Mouse (Mus musculus) spleen, adult 2 months (tissue): ENCODE measurements around the gene Lhfpl2. TPM values are rescaled to one million over a fixed set of nuclear protein-coding genes. Genes with fewer than 3 reads are reported as not detected.

Experiments
- DNase-seq, 2 experiments: peaks; one replicate each; pipeline versions ENCODE4 v3.0.0 to v3.0.0-alpha.2; 2012 to 2021; ENCODE audit warnings: low spot score in 2 of 2, low read depth in 1 of 2
- H3K27ac ChIP-seq: fragments of 200-500 bp; 2 replicates; pipeline ENCODE4 v1.5.1; 2012; ENCODE audit warnings: low read length, inconsistent platforms; ENCODE audit not compliant: insufficient read depth
- H3K27me3 ChIP-seq: fragments of 200-500 bp; 2 replicates; pipeline ENCODE4 v1.6.1; 2012; ENCODE audit warnings: mild to moderate bottlenecking, moderate library complexity, low read length, inconsistent platforms; ENCODE audit not compliant: control insufficient read depth, insufficient read depth
- H3K36me3 ChIP-seq: fragments of 200-500 bp; 2 replicates; pipeline ENCODE4 v1.6.1; 2012; ENCODE audit warnings: mild to moderate bottlenecking, low read length, inconsistent platforms; ENCODE audit not compliant: control insufficient read depth, insufficient read depth
- H3K4me1 ChIP-seq: fragments of 200-500 bp; 2 replicates; pipeline ENCODE4 v1.6.1; 2011; ENCODE audit warnings: inconsistent platforms; ENCODE audit not compliant: control insufficient read depth, insufficient read depth, insufficient read length
- H3K4me3 ChIP-seq: fragments of 200-500 bp; 2 replicates; pipeline ENCODE4 v1.5.1; 2011; ENCODE audit warnings: mild to moderate bottlenecking, inconsistent platforms; ENCODE audit not compliant: insufficient read depth, insufficient read length; ENCODE audit errors: extremely low read depth
- CTCF ChIP-seq: fragments of 200-500 bp; IDR thresholded peaks from 2 replicates; pipeline ENCODE4 v1.5.1; 2011; ENCODE audit warnings: mild to moderate bottlenecking, inconsistent platforms; ENCODE audit not compliant: insufficient read depth, insufficient read length, insufficient replicate concordance; ENCODE audit errors: extremely low read depth
- POLR2A ChIP-seq: fragments of 200-500 bp; IDR thresholded peaks from 2 replicates; pipeline ENCODE4 v1.6.1; 2011; ENCODE audit warnings: low read depth, low read length, inconsistent platforms
- WGBS: fragments of 180-500 bp; shearing (Covaris S2); methylation state at CpG from one replicate; pipeline ENCODE4 v1.1.7; 2018; 5-methylcytosine and 5-hydroxymethylcytosine counted together
- polyA plus RNA-seq: library from polyadenylated mRNA; depleted of rRNA; stranded (reverse); fragments of >200 nt; gene quantifications from 2 replicates; pipeline ENCODE4 v1.2.3, GENCODE M21; 2012

The Lhfpl2 gene
- polyA plus RNA-seq, 1 experiment: 4.8 TPM

DNA sequence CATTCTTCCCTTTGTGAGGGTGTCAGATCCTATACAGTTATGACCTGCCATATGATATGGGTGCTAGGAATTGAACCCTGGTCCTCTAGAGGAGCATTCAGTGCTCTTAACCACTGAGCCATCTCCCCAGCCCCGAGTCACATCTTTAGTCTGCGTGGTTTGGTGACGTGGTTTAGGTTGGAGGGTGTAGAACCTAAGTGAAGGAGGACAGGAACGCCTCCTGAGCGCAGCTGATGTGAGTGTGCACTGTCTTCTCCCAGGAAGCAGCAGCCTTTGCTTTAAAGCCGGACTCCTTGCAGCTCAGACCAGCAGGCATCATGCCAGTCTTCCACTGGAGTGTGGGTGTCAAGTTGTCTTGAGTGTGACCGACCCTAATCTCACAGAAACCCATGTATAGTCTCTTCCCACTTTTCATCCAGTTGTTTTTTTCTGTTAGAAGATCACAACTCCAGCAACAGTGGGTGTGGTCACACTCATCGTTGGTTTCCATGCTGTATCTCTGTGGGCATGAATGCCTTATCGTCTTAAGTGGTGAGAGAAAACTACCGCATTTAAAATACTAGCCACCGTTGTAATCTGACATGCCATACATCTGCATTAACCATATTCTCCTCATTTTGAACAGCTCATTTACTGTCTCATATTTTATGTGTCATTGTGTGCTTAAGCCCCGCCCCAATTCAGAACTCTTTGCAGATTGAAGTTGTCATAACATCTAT, 28.7 kb downstream of the Lhfpl2 start:
- no peak overlapping the region for H3K4me3 ChIP-seq
- H3K27ac ChIP-seq: no peak overlapping the region
- TF ChIP-seq POLR2A: no peak
- no peak for DNase-seq
- H3K4me1 ChIP-seq: no peaks in the 10 kb centered on the region
- H3K27me3 ChIP-seq: no peaks in the 10 kb centered on the region
- WGBS: 75% methylated on average over 12 of the region's 12 CpGs
- H3K36me3 ChIP-seq: no peaks in the 10 kb centered on the region

DNA sequence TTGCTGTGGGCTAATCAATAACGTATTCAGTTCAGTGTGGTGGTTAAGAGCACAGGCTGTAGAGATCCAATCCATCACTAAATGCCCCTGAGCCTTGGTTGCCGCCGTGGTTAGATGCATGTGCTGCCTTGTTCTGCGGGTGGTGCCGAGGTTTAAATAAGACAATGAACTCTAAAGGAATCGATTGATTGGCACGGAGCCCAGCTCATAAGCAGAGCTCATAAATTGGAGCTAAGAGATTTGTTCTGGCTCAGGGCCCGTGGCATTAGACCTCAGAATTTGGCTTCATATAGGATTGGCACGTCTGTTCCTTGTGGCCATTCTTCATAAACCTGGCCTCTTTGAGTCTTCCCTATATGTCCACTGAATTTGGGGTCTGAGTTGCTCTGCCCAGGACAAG, 29.5 kb downstream of the Lhfpl2 start:
- DNase-seq: no peak
- WGBS: 79% methylated on average over 9 of the region's 9 CpGs
- H3K27me3 ChIP-seq: no peaks in the 10 kb centered on the region

DNA sequence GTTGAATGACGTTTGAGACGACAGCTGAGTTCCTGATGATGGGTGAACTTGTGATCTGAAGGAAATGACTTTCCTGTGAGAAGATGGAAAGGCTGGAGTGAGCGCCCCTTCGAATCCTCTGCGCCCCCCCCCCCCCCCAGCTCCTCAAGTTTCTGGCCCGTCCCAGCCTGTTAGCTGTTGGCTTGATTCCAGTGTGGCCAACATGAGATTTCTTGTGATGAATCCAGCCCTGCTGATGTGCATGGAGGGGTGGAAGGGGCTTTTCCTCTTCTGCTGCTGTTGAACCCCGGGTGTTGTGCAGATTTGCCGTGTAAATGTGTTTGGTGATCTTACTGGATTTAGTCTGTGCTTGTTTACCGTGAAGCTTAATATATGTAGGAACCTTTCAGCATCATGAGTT, 31.2 kb downstream of the Lhfpl2 start:
- DNase-seq: no peak
- 90% methylated on average over 9 of the region's 9 CpGs for WGBS
- no peaks in the 10 kb centered on the region for H3K27me3 ChIP-seq
- H3K27ac ChIP-seq: no peak overlapping the region
- H3K4me3 ChIP-seq: no peak overlapping the region
- no peaks in the 10 kb centered on the region for H3K36me3 ChIP-seq
- H3K4me1 ChIP-seq: no peaks in the 10 kb centered on the region
- no peak for TF ChIP-seq POLR2A
- no peak for TF ChIP-seq CTCF

More for the DNA sequence above, 29.5 kb downstream of the Lhfpl2 start:
- Histone ChIP-seq H3K36me3 (no peaks in the 10 kb centered on the region), H3K27ac (no peak overlapping the region), H3K4me1 (no peaks in the 10 kb centered on the region), H3K4me3 (no peak overlapping the region)
- TF ChIP-seq POLR2A (no peak), CTCF (no peak)

DNA sequence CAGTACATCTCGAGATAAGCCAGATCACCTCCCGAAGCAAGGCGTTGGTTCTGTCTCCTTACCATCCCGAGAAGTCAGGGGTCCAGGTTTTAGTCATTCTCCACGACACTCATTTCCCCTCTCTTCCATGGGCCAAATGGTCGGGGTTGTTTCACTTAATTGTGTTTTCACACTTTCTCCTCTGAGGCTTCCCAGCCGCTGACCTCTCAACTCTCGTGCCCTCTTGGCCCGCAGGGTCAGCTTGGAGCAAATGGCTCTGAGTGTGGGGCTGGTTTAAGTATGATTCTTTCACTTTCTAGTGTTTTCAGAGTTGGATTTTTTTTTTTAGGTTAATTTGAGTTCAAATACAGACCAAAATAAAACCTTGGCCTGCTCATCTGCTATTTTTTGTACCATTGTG, 31.7 kb downstream of the Lhfpl2 start:
- WGBS: 82% methylated on average over 9 of the region's 9 CpGs
- no peak for DNase-seq
- H3K4me1 ChIP-seq: no peaks in the 10 kb centered on the region
- H3K27ac ChIP-seq: no peak overlapping the region
- TF ChIP-seq POLR2A (no peak), CTCF (no peak)
- H3K36me3 ChIP-seq: no peaks in the 10 kb centered on the region
- H3K27me3 ChIP-seq: no peaks in the 10 kb centered on the region
- H3K4me3 ChIP-seq: no peak overlapping the region

DNA sequence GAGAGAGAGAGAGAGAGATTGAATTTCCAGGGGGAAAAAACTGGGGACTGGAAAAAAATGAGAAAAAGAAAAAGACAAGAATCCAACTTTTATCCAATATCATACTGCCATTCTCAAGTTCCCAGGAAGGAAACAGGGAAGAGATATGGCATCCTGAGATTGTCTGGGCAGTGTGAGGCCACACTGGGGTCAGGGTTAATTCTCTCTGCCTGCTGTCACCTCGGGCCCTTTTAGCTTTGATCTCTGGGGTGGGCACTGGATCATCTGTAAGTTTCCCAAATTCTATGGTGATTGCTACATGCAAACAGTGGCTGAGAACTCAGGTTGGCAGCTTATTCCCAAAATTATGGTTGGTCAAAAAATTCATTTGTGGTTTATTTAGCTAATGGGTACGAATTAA, 33.8 kb downstream of the Lhfpl2 start:
- Histone ChIP-seq H3K27me3 (no peaks in the 10 kb centered on the region), H3K27ac (no peak overlapping the region), H3K4me3 (no peak overlapping the region), H3K36me3 (no peaks in the 10 kb centered on the region), H3K4me1 (no peaks in the 10 kb centered on the region)
- TF ChIP-seq POLR2A: no peak
- TF ChIP-seq CTCF: no peak
- 61% methylated on average over 2 of the region's 2 CpGs for WGBS
- no peak for DNase-seq

DNA sequence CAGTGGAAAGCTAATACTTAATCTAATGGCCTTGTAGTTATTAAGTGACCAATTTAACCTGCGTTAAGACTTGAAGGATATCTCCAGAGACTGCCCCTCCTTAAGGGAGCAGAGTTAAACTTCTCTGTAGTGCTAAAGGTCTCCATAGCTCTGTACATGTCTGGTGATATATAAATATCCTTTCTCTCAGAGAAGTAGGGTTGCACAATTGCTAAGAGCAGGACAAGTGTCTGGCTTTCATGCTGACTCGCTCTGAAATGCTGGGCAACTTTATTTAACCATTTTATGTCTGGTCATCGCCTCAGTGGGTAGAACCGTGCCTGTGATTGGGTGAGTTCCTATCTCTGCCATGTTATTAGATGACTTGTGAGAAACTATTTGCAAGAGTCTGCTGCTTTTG, 36.6 kb downstream of the Lhfpl2 start:
- Histone ChIP-seq H3K36me3 (no peaks in the 10 kb centered on the region), H3K4me3 (no peak overlapping the region), H3K4me1 (no peaks in the 10 kb centered on the region), H3K27me3 (no peaks in the 10 kb centered on the region), H3K27ac (no peak overlapping the region)
- TF ChIP-seq POLR2A (no peak), CTCF (no peak)
- WGBS: 87% methylated on average over 4 of the region's 4 CpGs
- no peak for DNase-seq

DNA sequence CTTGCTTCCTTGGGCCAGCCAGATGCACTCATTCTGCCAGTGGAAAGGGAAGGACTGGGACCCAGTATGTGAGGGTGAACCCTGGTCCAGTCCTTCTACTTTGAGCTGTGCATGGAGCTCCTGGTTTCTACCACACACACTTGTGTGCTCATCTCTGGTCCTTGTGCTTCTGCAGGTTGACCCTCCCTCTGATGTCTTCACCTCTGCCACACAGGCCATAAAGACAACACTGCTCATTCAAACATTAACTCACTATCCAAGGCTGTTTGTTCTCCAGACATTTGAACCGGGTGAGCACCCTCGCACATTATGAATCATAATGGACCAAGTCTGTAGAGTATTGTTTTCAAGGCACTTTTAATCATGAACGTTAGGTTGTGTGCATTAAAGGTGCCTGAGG, 37.0 kb downstream of the Lhfpl2 start:
- H3K27ac ChIP-seq: no peak overlapping the region
- H3K27me3 ChIP-seq: no peaks in the 10 kb centered on the region
- H3K36me3 ChIP-seq: no peaks in the 10 kb centered on the region
- no peak for DNase-seq
- no peak overlapping the region for H3K4me3 ChIP-seq
- no peak for TF ChIP-seq CTCF
- TF ChIP-seq POLR2A: no peak
- 95% methylated on average over 3 of the region's 3 CpGs for WGBS
- no peaks in the 10 kb centered on the region for H3K4me1 ChIP-seq

DNA sequence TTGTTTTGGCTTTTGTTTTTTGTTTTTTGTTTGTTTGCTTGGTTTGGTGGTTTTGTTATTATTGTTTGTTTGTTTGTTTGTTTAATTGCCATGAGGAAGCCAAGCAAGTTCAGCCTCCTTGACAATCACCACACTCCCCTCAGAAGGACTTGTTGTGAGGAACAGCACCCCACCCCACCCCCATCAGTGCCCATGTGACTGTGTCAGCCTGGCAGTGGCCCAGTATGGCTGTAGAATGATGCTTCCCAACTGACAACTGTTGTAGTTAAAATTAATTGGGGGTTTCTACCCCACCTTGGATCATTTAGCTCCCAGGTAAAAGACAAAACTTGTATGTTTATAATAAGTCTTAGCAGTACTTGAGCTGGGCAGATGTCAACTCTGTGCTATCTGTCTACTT, 37.6 kb downstream of the Lhfpl2 start:
- no peak overlapping the region for H3K27ac ChIP-seq
- no peaks in the 10 kb centered on the region for H3K27me3 ChIP-seq
- TF ChIP-seq POLR2A: no peak
- no peak for TF ChIP-seq CTCF
- no peaks in the 10 kb centered on the region for H3K4me1 ChIP-seq
- no peak for DNase-seq
- no peak overlapping the region for H3K4me3 ChIP-seq
- H3K36me3 ChIP-seq: no peaks in the 10 kb centered on the region
